Mouse (Mus musculus) cerebellum, adult 2 months (tissue): ENCODE data around the gene Cspg4.

Source experiments
- CTCF ChIP-seq: fragments of 200-500 bp; IDR thresholded peaks from 2 replicates; pipeline ENCODE4 v1.5.1; 2011; ENCODE audit warnings: low read depth, mild to moderate bottlenecking, control low read depth, low read length, moderate library complexity, borderline replicate concordance; ENCODE audit not compliant: insufficient read depth
- POLR2A ChIP-seq: fragments of 200-500 bp; IDR thresholded peaks from 2 replicates; pipeline ENCODE4 v1.6.1; 2011; ENCODE audit warnings: low read length, control low read depth, borderline replicate concordance; ENCODE audit not compliant: insufficient read depth

GRCm38 (mm10) chr9:56894006-56894405, 29.2 kb downstream of the Cspg4 start:
- TF ChIP-seq CTCF (no peak), POLR2A (no peak)
